Mouse (Mus musculus): ENCODE results near the gene Eif4e. TPM values are rescaled to one million over a fixed set of nuclear protein-coding genes. Genes with fewer than 3 reads are reported as not detected.

Gene Eif4e
- total and polyA plus RNA-seq, 2 experiments from 2014 or later, result 42.1 to 172 TPM

DNA sequence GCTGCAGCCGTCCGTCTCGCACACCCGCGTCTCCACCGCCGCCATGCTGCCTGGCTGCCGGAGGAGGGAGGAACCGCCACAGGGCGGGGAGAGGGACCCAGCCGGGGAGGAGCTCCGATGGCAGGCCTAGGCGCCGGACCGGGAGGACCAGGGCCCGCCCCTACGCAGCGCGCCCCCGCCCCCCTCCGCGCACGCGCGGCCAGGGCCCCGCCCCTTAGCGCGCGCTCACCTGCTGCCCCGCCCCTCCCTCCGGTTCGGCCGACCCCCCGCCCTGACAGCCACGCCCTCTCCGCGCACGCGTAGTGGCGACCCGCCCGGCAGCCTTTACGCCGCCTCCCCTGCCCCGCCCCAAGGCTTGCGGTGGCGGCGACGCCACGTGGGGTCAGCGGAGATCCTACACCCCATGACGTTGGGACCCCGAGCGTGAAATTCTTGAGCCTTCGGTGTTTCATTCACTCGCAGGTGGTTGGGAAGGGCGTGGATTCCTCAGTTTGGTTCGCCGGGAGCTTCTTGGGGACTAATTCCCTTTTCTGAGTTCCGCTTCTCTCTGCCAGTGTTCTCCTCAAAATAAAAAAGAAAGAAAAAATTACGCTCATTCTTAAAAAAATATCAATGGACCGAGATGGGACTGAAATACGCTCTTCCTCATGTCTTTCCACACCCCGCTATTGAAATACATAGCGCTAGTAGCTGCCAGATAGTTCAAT is 36.5 kb upstream of the Eif4e start, which contains the start of gene Metap1:
Gene Metap1 (minus strand): TSS at position 189 of the 707 bp plus-strand sequence.
- H3K27ac ChIP-seq (ENCODE audit: low read depth), result peak within 1 kb of the TSS; percentile 81
- TF ChIP-seq EP300 (IDR thresholded peaks at IDR 0.05; ENCODE audit: low read depth) (no peak), CTCF (IDR thresholded peaks at IDR 0.05; ENCODE audit: low read depth) (peak; percentile 25; the same call in 1 of the 2 replicates)
- ATAC-seq (ENCODE audit: insufficient read depth, low read depth) (peak; percentile 98), DNase-seq (ENCODE audit: low spot score) (peak; percentile 93)
- H3K4me1 ChIP-seq (ENCODE audit: control insufficient read depth, insufficient read depth), result peaks cover 9% of the 10 kb centered on the region
- H3K27me3 ChIP-seq (ENCODE audit: control insufficient read depth, insufficient read depth, low read length), result no peaks in the 10 kb centered on the region
- peak within 1 kb of the TSS; percentile 93 for H3K4me3 ChIP-seq (ENCODE audit: low read depth, low read length)
- no peaks in the 10 kb centered on the region for H3K9me3 ChIP-seq (replicated peaks; ENCODE audit: control insufficient read depth, low read length)
- no peaks in the 10 kb centered on the region; the same call in 1 of the 2 replicates for H3K36me3 ChIP-seq (replicated peaks; ENCODE audit: control insufficient read depth, insufficient read depth, low read length)
- WGBS, result under 1% methylated on average over 39 of the region's 65 CpGs
- H3K4me2 ChIP-seq (ENCODE audit: low read depth, low read length), result peak within 1 kb of the TSS; percentile 66
- H3K9ac ChIP-seq (replicated peaks; ENCODE audit: low read depth, low read length), result peak within 1 kb of the TSS; percentile 85

DNA sequence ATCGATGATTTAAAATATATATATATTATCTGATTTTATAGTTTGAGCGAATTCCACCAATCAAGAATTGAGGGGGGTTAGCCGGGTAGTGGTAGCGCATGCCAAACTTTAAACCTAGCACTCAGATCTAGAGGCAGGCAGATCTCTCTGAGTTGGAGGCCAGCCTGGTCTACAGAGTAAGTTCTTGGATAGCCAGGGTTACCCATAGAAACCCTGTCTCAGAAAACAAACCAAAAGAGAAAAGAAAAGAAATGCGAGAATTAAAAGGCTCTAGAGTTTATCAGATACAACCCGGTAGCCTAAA is 36.0 kb upstream of the Eif4e start:
- DNase-seq (ENCODE audit: low spot score) (no peak), ATAC-seq (ENCODE audit: insufficient read depth, low read depth) (no peak)
- Histone ChIP-seq H3K27me3 (ENCODE audit: control insufficient read depth, insufficient read depth, low read length) (no peaks in the 10 kb centered on the region), H3K27ac (ENCODE audit: low read depth) (0 out of 2 replicates have a peak overlapping the region, but pooled peaks have one; percentile 19), H3K4me1 (ENCODE audit: control insufficient read depth, insufficient read depth) (peaks cover 9% of the 10 kb centered on the region), H3K4me2 (ENCODE audit: low read depth, low read length) (peak overlapping the region; percentile 66), H3K9ac (replicated peaks; ENCODE audit: low read depth, low read length) (peak overlapping the region; percentile 52; the same call in 1 of the 2 replicates), H3K9me3 (replicated peaks; ENCODE audit: control insufficient read depth, low read length) (no peaks in the 10 kb centered on the region), H3K4me3 (ENCODE audit: low read depth, low read length) (peak overlapping the region; percentile 93), H3K36me3 (replicated peaks; ENCODE audit: control insufficient read depth, insufficient read depth, low read length) (no peaks in the 10 kb centered on the region)
- WGBS, result 19% methylated on average over 6 of the region's 6 CpGs
- TF ChIP-seq EP300 (IDR thresholded peaks at IDR 0.05; ENCODE audit: low read depth), result no peak
- no peak for TF ChIP-seq CTCF (IDR thresholded peaks at IDR 0.05; ENCODE audit: low read depth)

DNA sequence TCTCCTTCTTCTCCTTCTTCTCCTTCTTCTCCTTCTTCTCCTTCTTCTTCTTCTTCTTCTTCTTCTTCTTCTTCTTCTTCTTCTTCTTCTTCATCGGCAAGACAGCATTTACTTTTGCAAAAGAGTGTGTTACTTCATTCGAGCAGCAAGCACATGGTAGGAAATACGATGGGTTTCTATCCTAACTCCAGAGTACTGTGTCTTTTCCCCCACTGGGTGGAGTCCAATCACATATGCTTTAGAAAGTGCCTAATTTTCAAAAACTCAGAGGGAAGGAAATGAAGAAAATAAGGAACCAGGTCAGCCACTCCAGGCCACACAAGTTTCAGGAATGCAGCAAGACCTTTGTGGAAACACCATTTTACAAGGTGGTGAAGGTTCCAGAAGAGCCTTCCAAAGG is 32.3 kb upstream of the Eif4e start:
- ATAC-seq (ENCODE audit: insufficient read depth, low read depth), result no peak
- no peaks in the 10 kb centered on the region for H3K4me1 ChIP-seq (ENCODE audit: control insufficient read depth, insufficient read depth)
- DNase-seq (ENCODE audit: low spot score), result no peak
- no peak overlapping the region for H3K4me2 ChIP-seq (ENCODE audit: low read depth, low read length)
- no peak for TF ChIP-seq EP300 (IDR thresholded peaks at IDR 0.05; ENCODE audit: low read depth)
- no peak for TF ChIP-seq CTCF (IDR thresholded peaks at IDR 0.05; ENCODE audit: low read depth)
- H3K27ac ChIP-seq (ENCODE audit: low read depth), result no peak overlapping the region
- no peak overlapping the region for H3K4me3 ChIP-seq (ENCODE audit: low read depth, low read length)
- H3K27me3 ChIP-seq (ENCODE audit: control insufficient read depth, insufficient read depth, low read length), result no peaks in the 10 kb centered on the region
- H3K36me3 ChIP-seq (replicated peaks; ENCODE audit: control insufficient read depth, insufficient read depth, low read length), result no peaks in the 10 kb centered on the region
- H3K9me3 ChIP-seq (replicated peaks; ENCODE audit: control insufficient read depth, low read length), result no peaks in the 10 kb centered on the region
- 77% methylated on average over 3 of the region's 3 CpGs for WGBS
- H3K9ac ChIP-seq (replicated peaks; ENCODE audit: low read depth, low read length), result no peak overlapping the region

DNA sequence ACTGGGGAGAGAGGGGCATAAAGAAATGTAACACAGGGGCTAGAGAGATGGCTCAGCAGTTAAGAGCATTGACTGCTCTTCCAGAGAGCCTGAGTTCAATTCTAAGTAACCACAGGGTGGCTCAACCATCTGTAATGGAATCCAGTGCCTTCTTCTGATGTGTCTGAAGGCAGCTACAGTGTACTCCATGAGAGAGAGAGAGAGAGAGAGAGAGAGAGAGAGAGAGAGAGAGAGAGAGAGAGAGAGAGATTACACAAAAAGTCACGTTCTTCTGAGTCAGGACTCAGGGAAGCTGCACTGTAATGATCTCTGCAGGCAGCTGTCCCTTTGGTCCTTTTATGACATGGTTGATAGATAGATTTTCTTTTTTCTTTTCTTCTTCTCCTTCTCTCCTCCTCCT is 31.4 kb upstream of the Eif4e start:
- Histone ChIP-seq H3K27me3 (ENCODE audit: control insufficient read depth, insufficient read depth, low read length) (no peaks in the 10 kb centered on the region), H3K4me1 (ENCODE audit: control insufficient read depth, insufficient read depth) (no peaks in the 10 kb centered on the region), H3K36me3 (replicated peaks; ENCODE audit: control insufficient read depth, insufficient read depth, low read length) (no peaks in the 10 kb centered on the region), H3K4me2 (ENCODE audit: low read depth, low read length) (no peak overlapping the region), H3K9ac (replicated peaks; ENCODE audit: low read depth, low read length) (no peak overlapping the region), H3K9me3 (replicated peaks; ENCODE audit: control insufficient read depth, low read length) (no peaks in the 10 kb centered on the region), H3K4me3 (ENCODE audit: low read depth, low read length) (no peak overlapping the region), H3K27ac (ENCODE audit: low read depth) (no peak overlapping the region)
- DNase-seq (ENCODE audit: low spot score) (no peak), ATAC-seq (ENCODE audit: insufficient read depth, low read depth) (no peak)
- TF ChIP-seq EP300 (IDR thresholded peaks at IDR 0.05; ENCODE audit: low read depth) (no peak), CTCF (IDR thresholded peaks at IDR 0.05; ENCODE audit: low read depth) (no peak)
- WGBS, result 60% methylated on average over 1 of the region's 1 CpGs

DNA sequence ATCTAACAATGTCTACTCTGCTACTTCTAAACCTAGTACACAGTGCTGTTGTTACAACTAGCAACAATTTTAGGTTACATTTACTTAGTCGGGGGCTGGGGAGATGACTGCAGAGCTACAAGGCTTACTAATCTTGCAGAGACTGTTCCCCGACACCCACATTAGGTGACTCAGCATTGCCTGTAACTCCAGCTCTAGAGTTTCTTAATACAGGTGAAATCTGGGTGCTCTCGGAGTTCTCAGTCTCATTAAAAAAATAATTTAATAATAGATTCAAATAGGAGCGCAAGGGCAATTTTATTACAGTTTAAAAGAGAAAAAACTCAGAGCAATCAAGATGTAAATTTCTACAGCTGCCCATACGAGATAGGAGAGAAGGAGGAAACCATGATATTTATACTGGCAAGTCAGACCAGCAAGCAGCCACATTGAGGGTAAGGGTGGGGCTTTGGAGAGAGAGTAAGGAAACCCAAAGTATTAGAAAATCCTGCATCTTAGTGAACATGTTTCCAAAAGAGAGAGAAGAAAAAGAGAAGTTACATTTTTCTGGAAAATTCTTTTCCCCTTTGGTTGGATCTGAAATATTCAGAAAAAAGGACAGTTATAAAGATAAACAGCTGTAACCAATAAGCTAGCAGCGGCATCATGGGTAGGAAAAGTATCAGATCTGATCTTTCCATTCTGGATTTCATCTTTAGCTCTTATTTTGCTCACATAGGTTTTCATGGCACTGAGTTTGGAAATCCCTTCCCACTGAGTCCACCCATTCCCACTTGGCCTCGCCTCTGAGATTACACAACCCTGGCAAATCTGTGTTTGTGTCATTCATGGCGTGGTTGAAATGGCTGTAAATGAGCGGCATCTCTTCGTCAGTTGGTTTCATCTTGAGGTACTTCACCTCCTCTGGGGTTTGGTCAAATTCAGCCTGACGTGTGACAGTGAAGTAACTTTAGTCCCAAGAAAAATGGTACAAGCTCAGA is 30.5 kb upstream of the Eif4e start:
- Histone ChIP-seq H3K36me3 (replicated peaks; ENCODE audit: control insufficient read depth, insufficient read depth, low read length) (no peaks in the 10 kb centered on the region), H3K9me3 (replicated peaks; ENCODE audit: control insufficient read depth, low read length) (no peaks in the 10 kb centered on the region), H3K4me3 (ENCODE audit: low read depth, low read length) (no peak overlapping the region), H3K9ac (replicated peaks; ENCODE audit: low read depth, low read length) (no peak overlapping the region), H3K27me3 (ENCODE audit: control insufficient read depth, insufficient read depth, low read length) (no peaks in the 10 kb centered on the region), H3K27ac (ENCODE audit: low read depth) (no peak overlapping the region), H3K4me2 (ENCODE audit: low read depth, low read length) (no peak overlapping the region), H3K4me1 (ENCODE audit: control insufficient read depth, insufficient read depth) (no peaks in the 10 kb centered on the region)
- 73% methylated on average over 11 of the region's 11 CpGs for WGBS
- TF ChIP-seq CTCF (IDR thresholded peaks at IDR 0.05; ENCODE audit: low read depth) (no peak), EP300 (IDR thresholded peaks at IDR 0.05; ENCODE audit: low read depth) (no peak)
- DNase-seq (ENCODE audit: low spot score) (no peak), ATAC-seq (ENCODE audit: insufficient read depth, low read depth) (no peak)
